Mouse (Mus musculus): ENCODE results near the gene B3galt2. TPM values are rescaled to one million over a fixed set of nuclear protein-coding genes. Genes with fewer than 3 reads are reported as not detected.

Gene B3galt2
- polyA plus RNA-seq, 1 experiment from 2014 or later, result 12.3 TPM

- Histone ChIP-seq H3K27me3 (ENCODE audit: control insufficient read depth, insufficient read depth, low read length) (no peaks in the 10 kb centered on the region), H3K9ac (replicated peaks; ENCODE audit: low read depth, low read length) (no peak overlapping the region), H3K36me3 (ENCODE audit: control insufficient read depth, insufficient read depth, low read length) (peaks cover 9% of the 10 kb centered on the region; the same call in 1 of the 2 replicates), H3K9me3 (ENCODE audit: control insufficient read depth, low read length) (no peaks in the 10 kb centered on the region), H3K27ac (ENCODE audit: low read depth, low read length) (no peak overlapping the region), H3K4me2 (ENCODE audit: low read depth, low read length) (no peak overlapping the region), H3K4me1 (ENCODE audit: control insufficient read depth, insufficient read depth, low read length) (no peaks in the 10 kb centered on the region), H3K4me3 (ENCODE audit: low read depth, low read length) (no peak overlapping the region)
- no peak for ATAC-seq (ENCODE audit: low read depth)
- WGBS, result 95% methylated on average over 5 of the region's 5 CpGs
Measured at GRCm38 (mm10) chr1:143681108-143681507, 40.6 kb downstream of the B3galt2 start.

DNA sequence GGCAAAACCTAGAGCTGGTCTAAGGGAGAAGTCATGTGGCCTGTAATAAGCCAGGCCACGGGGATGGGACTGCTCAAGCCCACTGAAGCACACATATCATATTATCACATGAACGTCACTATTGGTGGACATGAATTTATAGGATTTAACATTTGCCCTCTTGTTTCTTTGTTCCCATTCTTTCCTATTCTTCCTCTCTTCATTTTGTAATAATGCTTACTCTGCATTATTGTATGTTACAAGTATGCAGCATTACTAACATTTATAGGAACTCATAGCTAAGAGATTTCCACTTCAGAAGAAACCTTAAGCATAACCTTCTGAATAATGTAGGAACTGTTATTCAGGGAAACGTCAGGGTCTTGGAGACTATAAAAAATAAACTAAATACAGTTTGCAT is 44.4 kb downstream of the B3galt2 start:
- Histone ChIP-seq H3K4me1 (ENCODE audit: control insufficient read depth, insufficient read depth, low read length) (no peaks in the 10 kb centered on the region), H3K27ac (ENCODE audit: low read depth, low read length) (no peak overlapping the region), H3K4me2 (ENCODE audit: low read depth, low read length) (no peak overlapping the region), H3K9ac (replicated peaks; ENCODE audit: low read depth, low read length) (no peak overlapping the region), H3K9me3 (ENCODE audit: control insufficient read depth, low read length) (no peaks in the 10 kb centered on the region), H3K4me3 (ENCODE audit: low read depth, low read length) (no peak overlapping the region), H3K36me3 (ENCODE audit: control insufficient read depth, insufficient read depth, low read length) (peaks cover 22% of the 10 kb centered on the region), H3K27me3 (ENCODE audit: control insufficient read depth, insufficient read depth, low read length) (no peaks in the 10 kb centered on the region)
- ATAC-seq (ENCODE audit: low read depth), result no peak
- WGBS, result 87% methylated on average over 3 of the region's 3 CpGs

DNA sequence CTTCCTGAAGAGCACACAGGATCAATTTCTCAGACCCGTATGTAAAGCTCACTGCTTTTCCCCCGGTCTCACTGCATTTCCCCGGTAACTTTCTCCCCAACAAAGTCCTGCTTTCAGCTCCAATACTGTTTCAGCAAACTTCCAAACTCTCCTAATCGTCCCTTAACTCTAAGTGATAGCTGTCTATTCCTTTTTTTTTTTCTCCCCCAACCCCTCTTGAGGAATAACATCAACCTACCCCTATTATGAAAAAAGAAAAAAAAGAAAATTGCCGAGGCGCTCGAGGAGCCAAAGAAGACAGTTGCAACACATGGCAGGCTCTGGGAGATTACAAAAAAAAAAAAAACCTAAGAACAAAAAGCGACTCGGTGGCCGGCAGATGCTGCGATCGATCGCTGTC is 61.3 kb downstream of the B3galt2 start:
- under 1% methylated on average over 13 of the region's 13 CpGs for WGBS

DNA sequence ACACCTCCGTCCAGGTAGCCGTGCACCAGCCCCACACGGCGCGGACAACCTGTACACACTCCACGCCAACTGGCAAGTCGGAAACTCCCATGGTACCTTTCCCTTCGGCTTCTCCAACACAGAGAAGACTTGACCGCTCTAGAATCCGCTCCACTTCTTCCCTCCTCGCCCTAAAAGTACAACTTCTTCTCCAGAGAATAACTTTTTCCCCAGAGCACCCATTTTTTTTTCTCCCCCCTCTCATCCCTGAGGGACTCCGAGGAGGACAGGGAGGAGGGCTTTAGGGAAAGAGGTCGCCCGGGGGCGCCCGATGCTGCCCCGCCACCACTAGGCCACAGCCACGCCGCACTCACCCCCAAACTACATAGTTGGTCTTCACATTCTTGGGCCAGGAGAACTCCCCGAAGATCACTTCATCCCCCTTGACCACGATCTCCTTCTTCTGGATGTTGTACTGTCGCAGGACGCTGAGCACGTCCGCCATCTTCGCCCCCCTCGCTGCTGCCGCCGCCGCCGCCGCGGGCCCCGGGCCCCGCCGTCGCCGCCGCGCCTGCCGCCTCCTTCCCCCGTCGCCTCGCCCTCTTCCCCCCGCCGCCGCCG is 61.8 kb downstream of the B3galt2 start:
- Histone ChIP-seq H3K36me3 (ENCODE audit: control insufficient read depth, insufficient read depth, low read length) (no peaks in the 10 kb centered on the region; the same call in 1 of the 2 replicates), H3K27me3 (ENCODE audit: control insufficient read depth, insufficient read depth, low read length) (no peaks in the 10 kb centered on the region), H3K4me2 (ENCODE audit: low read depth, low read length) (peak overlapping the region; percentile 82), H3K4me3 (ENCODE audit: low read depth, low read length) (peak overlapping the region; percentile 87), H3K9me3 (ENCODE audit: control insufficient read depth, low read length) (no peaks in the 10 kb centered on the region), H3K27ac (ENCODE audit: low read depth, low read length) (peak overlapping the region; percentile 90), H3K4me1 (ENCODE audit: control insufficient read depth, insufficient read depth, low read length) (peaks cover 11% of the 10 kb centered on the region), H3K9ac (replicated peaks; ENCODE audit: low read depth, low read length) (peak overlapping the region; percentile 68)
- ATAC-seq (ENCODE audit: low read depth), result peak; percentile 81
- under 1% methylated on average over 47 of the region's 48 CpGs for WGBS

More for the DNA sequence above, 61.3 kb downstream of the B3galt2 start:
- Histone ChIP-seq H3K4me2 (ENCODE audit: low read depth, low read length) (peak overlapping the region; percentile 82), H3K36me3 (ENCODE audit: control insufficient read depth, insufficient read depth, low read length) (no peaks in the 10 kb centered on the region; the same call in 1 of the 2 replicates), H3K4me3 (ENCODE audit: low read depth, low read length) (peak overlapping the region; percentile 87), H3K9me3 (ENCODE audit: control insufficient read depth, low read length) (no peaks in the 10 kb centered on the region), H3K27me3 (ENCODE audit: control insufficient read depth, insufficient read depth, low read length) (no peaks in the 10 kb centered on the region), H3K4me1 (ENCODE audit: control insufficient read depth, insufficient read depth, low read length) (peaks cover 11% of the 10 kb centered on the region), H3K9ac (replicated peaks; ENCODE audit: low read depth, low read length) (peak overlapping the region; percentile 68), H3K27ac (ENCODE audit: low read depth, low read length) (no peak overlapping the region)
- ATAC-seq (ENCODE audit: low read depth), result no peak

GRCm38 (mm10) chr1:143702741-143703262 is 62.3 kb downstream of the B3galt2 start, which contains the start of gene Cdc73:
Cdc73 (minus strand) TSS chr1:143702893.
- H3K27ac ChIP-seq (ENCODE audit: low read depth, low read length), result peak within 1 kb of the TSS; percentile 90
- H3K4me2 ChIP-seq (ENCODE audit: low read depth, low read length), result peak within 1 kb of the TSS; percentile 82
- WGBS, result under 1% methylated on average over 49 of the region's 74 CpGs
- peak within 1 kb of the TSS; percentile 87 for H3K4me3 ChIP-seq (ENCODE audit: low read depth, low read length)
- ATAC-seq (ENCODE audit: low read depth), result peak; percentile 100
- no peaks in the 10 kb centered on the region for H3K9me3 ChIP-seq (ENCODE audit: control insufficient read depth, low read length)
- peak within 1 kb of the TSS; percentile 68 for H3K9ac ChIP-seq (replicated peaks; ENCODE audit: low read depth, low read length)
- H3K27me3 ChIP-seq (ENCODE audit: control insufficient read depth, insufficient read depth, low read length), result no peaks in the 10 kb centered on the region
- H3K36me3 ChIP-seq (ENCODE audit: control insufficient read depth, insufficient read depth, low read length), result no peaks in the 10 kb centered on the region
- peaks cover 11% of the 10 kb centered on the region for H3K4me1 ChIP-seq (ENCODE audit: control insufficient read depth, insufficient read depth, low read length)

Other genes starting within 250 kb of the B3galt2 start
- 15.7 and 17.1 TPM in 2 replicates for gene Cdc73, start 62.2 kb downstream of the B3galt2 start, polyA plus RNA-seq (2014; fragmentation: Nextera tagmentation; extraction: Ambion mirVana)
- 98.7 and 110 TPM in 2 replicates for gene Glrx2, start 75.7 kb downstream of the B3galt2 start, polyA plus RNA-seq (2014; fragmentation: Nextera tagmentation; extraction: Ambion mirVana)
- gene Trove2, start 136.4 kb downstream of the B3galt2 start, polyA plus RNA-seq (2014; fragmentation: Nextera tagmentation; extraction: Ambion mirVana), result 25.4 and 33.9 TPM in 2 replicates
- 53.1 and 57.8 TPM in 2 replicates for gene Uchl5, start 136.6 kb downstream of the B3galt2 start, polyA plus RNA-seq (2014; fragmentation: Nextera tagmentation; extraction: Ambion mirVana)